In genomic region chrX:161487691-161488090, GRCm38 (mm10) we compare ENCODE assay signal across 11 mouse cellular contexts.
DNase-seq lines count a peak whose midpoint lies in the region; ATAC-seq lines count a peak whose summit lies in the region.
"Had no signal": no experiment of that assay in that cellular context is flagged by ENCODE, and none has a peak within 500 bp of the region (broad histone marks: within the 10 kb centered on the region; RNA-seq: fewer than 3 reads in every experiment).

No protein-coding gene starts in this region.

- DNase-seq in cerebellum, postnatal 10 days, result peak; percentile 3 to 16
- DNase-seq in cerebellum, adult 9-11 months, result no peak
- peak; percentile 61 for DNase-seq in Muller cell, postnatal 12 days (ENCODE audit: inconsistent ontology term)
- DNase-seq in gastrocnemius, postnatal 14 days, result peak; percentile 42
- DNase-seq in lung, postnatal 10 days, result peak; percentile 57
- DNase-seq in yolk sac, embryonic 10.5 days (ENCODE audit: low spot score), result no peak
- no peak for DNase-seq in embryo, embryonic 10 days (ENCODE audit: low spot score)
- DNase-seq: kidney, adult 2 months; right cerebral cortex, adult 18-20 months; thymus, postnatal 4 days had no signal

- intact Hi-C loops in gastrocnemius, postnatal 14 days (cut with DNase I; ENCODE audit: low total_unique reads), result no loop called here

- no peak for ATAC-seq in monocyte, adult 5-6 weeks (replicated peaks; ENCODE audit: insufficient number of reproducible peaks, low FRiP score, low TSS enrichment, poor library complexity, severe bottlenecking)

Comparison
In these comparisons a context has a peak if more than half of its experiments do, and no peak if none do; other contexts are left out.
1. DNase-seq: peak in cerebellum, postnatal 10 days (2 of 2), Muller cell, postnatal 12 days (single experiment), gastrocnemius, postnatal 14 days (single experiment) and lung, postnatal 10 days (single experiment); none in cerebellum, adult 9-11 months (single experiment), yolk sac, embryonic 10.5 days (single experiment) and embryo, embryonic 10 days (single experiment).